Mouse (Mus musculus): ENCODE measurements at regions not wholly inside any gene's neighbourhood (a gene's known extent, or its start where the extent isn't known, plus 50 kb on each side); places are given as distances from the start of the nearest gene placed in this dataset.
"Not testable (repeated sequence)": the region's sequence is repeated elsewhere in the genome, so short reads cannot be mapped to it uniquely, and the experiment has no call there.

- WGBS: 83% methylated on average over 5 of the region's 5 CpGs
- DNase-seq (ENCODE audit: low spot score): no peak
- no peak overlapping the region for H3K9ac ChIP-seq (ENCODE audit: low read length)
These were observed 154.6 kb upstream of the Slc25a13 start for GRCm38 (mm10) chr6:6371444-6372093.

GRCm38 (mm10) chr6:6364037-6364436, 147.1 kb upstream of the Slc25a13 start:
- H3K9me3 ChIP-seq (ENCODE audit: control insufficient read depth, low read length): no peaks in the 10 kb centered on the region
- H3K9ac ChIP-seq (ENCODE audit: low read length): no peak overlapping the region
- H3K4me1 ChIP-seq (replicated peaks; ENCODE audit: control insufficient read depth, insufficient read depth, low read length): no peaks in the 10 kb centered on the region
- no peak overlapping the region for H3K4me2 ChIP-seq (ENCODE audit: low read depth, low read length, severe bottlenecking)
- H3K27me3 ChIP-seq (ENCODE audit: control insufficient read depth, insufficient read depth, low read length): no peaks in the 10 kb centered on the region
- H3K36me3 ChIP-seq (ENCODE audit: control insufficient read depth, insufficient read depth, low read length): no peaks in the 10 kb centered on the region
- DNase-seq (ENCODE audit: low spot score) (peak; percentile 53), ATAC-seq (replicated peaks; ENCODE audit: low FRiP score) (no peak)
- 71% methylated on average over 4 of the region's 4 CpGs for WGBS
- H3K27ac ChIP-seq (ENCODE audit: low read depth, low read length): no peak overlapping the region
- H3K4me3 ChIP-seq (ENCODE audit: low read depth, low read length): no peak overlapping the region

More at GRCm38 (mm10) chr6:6371444-6372093, 154.6 kb upstream of the Slc25a13 start:
- H3K27me3 ChIP-seq (ENCODE audit: control insufficient read depth, insufficient read depth, low read length): no peaks in the 10 kb centered on the region
- no peaks in the 10 kb centered on the region for H3K36me3 ChIP-seq (ENCODE audit: control insufficient read depth, insufficient read depth, low read length)
- no peaks in the 10 kb centered on the region for H3K9me3 ChIP-seq (ENCODE audit: control insufficient read depth, low read length)
- no peaks in the 10 kb centered on the region for H3K4me1 ChIP-seq (replicated peaks; ENCODE audit: control insufficient read depth, insufficient read depth, low read length)
- ATAC-seq (replicated peaks; ENCODE audit: low FRiP score): no peak
- no peak overlapping the region for H3K4me3 ChIP-seq (ENCODE audit: low read depth, low read length)
- no peak overlapping the region for H3K4me2 ChIP-seq (ENCODE audit: low read depth, low read length, severe bottlenecking)
- no peak overlapping the region for H3K27ac ChIP-seq (ENCODE audit: low read depth, low read length)

- H3K9me3 ChIP-seq (ENCODE audit: control insufficient read depth, low read length): no peaks in the 10 kb centered on the region
- H3K4me1 ChIP-seq (replicated peaks; ENCODE audit: control insufficient read depth, insufficient read depth, low read length): no peaks in the 10 kb centered on the region
- H3K36me3 ChIP-seq (ENCODE audit: control insufficient read depth, insufficient read depth, low read length): no peaks in the 10 kb centered on the region
- H3K27me3 ChIP-seq (ENCODE audit: control insufficient read depth, insufficient read depth, low read length): no peaks in the 10 kb centered on the region
- no peak overlapping the region for H3K4me2 ChIP-seq (ENCODE audit: low read depth, low read length, severe bottlenecking)
- 71% methylated on average over 4 of the region's 4 CpGs for WGBS
- H3K27ac ChIP-seq (ENCODE audit: low read depth, low read length): no peak overlapping the region
- no peak for ATAC-seq (replicated peaks; ENCODE audit: low FRiP score)
- no peak overlapping the region for H3K4me3 ChIP-seq (ENCODE audit: low read depth, low read length)
- DNase-seq (ENCODE audit: low spot score): no peak
- H3K9ac ChIP-seq (ENCODE audit: low read length): no peak overlapping the region
These were observed 145.8 kb upstream of the Slc25a13 start for GRCm38 (mm10) chr6:6362678-6363354.

GRCm38 (mm10) chr6:6361181-6361580, 144.2 kb upstream of the Slc25a13 start:
- not testable (repeated sequence) for DNase-seq (ENCODE audit: low spot score); H3K9ac ChIP-seq (ENCODE audit: low read length); H3K4me3 ChIP-seq (ENCODE audit: low read depth, low read length); H3K9me3 ChIP-seq (ENCODE audit: control insufficient read depth, low read length); ATAC-seq (replicated peaks; ENCODE audit: low FRiP score); H3K4me2 ChIP-seq (ENCODE audit: low read depth, low read length, severe bottlenecking); H3K36me3 ChIP-seq (ENCODE audit: control insufficient read depth, insufficient read depth, low read length); H3K27ac ChIP-seq (ENCODE audit: low read depth, low read length); H3K27me3 ChIP-seq (ENCODE audit: control insufficient read depth, insufficient read depth, low read length); H3K4me1 ChIP-seq (replicated peaks; ENCODE audit: control insufficient read depth, insufficient read depth, low read length)

- Histone ChIP-seq H3K27me3 (ENCODE audit: control insufficient read depth, insufficient read depth, low read length) (no peaks in the 10 kb centered on the region), H3K9ac (ENCODE audit: low read length) (no peak overlapping the region), H3K4me2 (ENCODE audit: low read depth, low read length, severe bottlenecking) (no peak overlapping the region), H3K4me3 (ENCODE audit: low read depth, low read length) (no peak overlapping the region), H3K4me1 (replicated peaks; ENCODE audit: control insufficient read depth, insufficient read depth, low read length) (no peaks in the 10 kb centered on the region), H3K9me3 (ENCODE audit: control insufficient read depth, low read length) (no peaks in the 10 kb centered on the region), H3K27ac (ENCODE audit: low read depth, low read length) (no peak overlapping the region), H3K36me3 (ENCODE audit: control insufficient read depth, insufficient read depth, low read length) (no peaks in the 10 kb centered on the region)
- WGBS: 69% methylated on average over 2 of the region's 2 CpGs
- ATAC-seq (replicated peaks; ENCODE audit: low FRiP score): no peak
- no peak for DNase-seq (ENCODE audit: low spot score)
These were observed 140.5 kb upstream of the Slc25a13 start for GRCm38 (mm10) chr6:6357477-6357876.

GRCm38 (mm10) chr6:6356967-6357366, 140.0 kb upstream of the Slc25a13 start:
- Histone ChIP-seq H3K9ac (ENCODE audit: low read length) (no peak overlapping the region), H3K36me3 (ENCODE audit: control insufficient read depth, insufficient read depth, low read length) (no peaks in the 10 kb centered on the region), H3K4me3 (ENCODE audit: low read depth, low read length) (no peak overlapping the region), H3K27me3 (ENCODE audit: control insufficient read depth, insufficient read depth, low read length) (no peaks in the 10 kb centered on the region), H3K9me3 (ENCODE audit: control insufficient read depth, low read length) (no peaks in the 10 kb centered on the region), H3K4me1 (replicated peaks; ENCODE audit: control insufficient read depth, insufficient read depth, low read length) (no peaks in the 10 kb centered on the region), H3K4me2 (ENCODE audit: low read depth, low read length, severe bottlenecking) (no peak overlapping the region), H3K27ac (ENCODE audit: low read depth, low read length) (no peak overlapping the region)
- 81% methylated on average over 6 of the region's 6 CpGs for WGBS
- ATAC-seq (replicated peaks; ENCODE audit: low FRiP score) (no peak), DNase-seq (ENCODE audit: low spot score) (no peak)

- Histone ChIP-seq H3K36me3 (ENCODE audit: control insufficient read depth, insufficient read depth, low read length) (no peaks in the 10 kb centered on the region), H3K4me2 (ENCODE audit: low read depth, low read length, severe bottlenecking) (no peak overlapping the region), H3K27me3 (ENCODE audit: control insufficient read depth, insufficient read depth, low read length) (no peaks in the 10 kb centered on the region), H3K4me3 (ENCODE audit: low read depth, low read length) (no peak overlapping the region), H3K9ac (ENCODE audit: low read length) (no peak overlapping the region), H3K27ac (ENCODE audit: low read depth, low read length) (no peak overlapping the region), H3K9me3 (ENCODE audit: control insufficient read depth, low read length) (no peaks in the 10 kb centered on the region), H3K4me1 (replicated peaks; ENCODE audit: control insufficient read depth, insufficient read depth, low read length) (no peaks in the 10 kb centered on the region)
- 73% methylated on average over 8 of the region's 8 CpGs for WGBS
- peak; percentile 49; the same call in 1 of the 2 replicates for ATAC-seq (replicated peaks; ENCODE audit: low FRiP score)
- DNase-seq (ENCODE audit: low spot score): no peak
These were observed 118.3 kb upstream of the Slc25a13 start for GRCm38 (mm10) chr6:6335251-6335650.

- no peak overlapping the region for H3K9ac ChIP-seq (ENCODE audit: low read length)
- no peaks in the 10 kb centered on the region for H3K27me3 ChIP-seq (ENCODE audit: control insufficient read depth, insufficient read depth, low read length)
- no peaks in the 10 kb centered on the region for H3K36me3 ChIP-seq (ENCODE audit: control insufficient read depth, insufficient read depth, low read length)
- H3K27ac ChIP-seq (ENCODE audit: low read depth, low read length): no peak overlapping the region
- DNase-seq (ENCODE audit: low spot score) (no peak), ATAC-seq (replicated peaks; ENCODE audit: low FRiP score) (no peak)
- no peak overlapping the region for H3K4me2 ChIP-seq (ENCODE audit: low read depth, low read length, severe bottlenecking)
- WGBS: 100% methylated on average over 1 of the region's 1 CpGs
- H3K4me3 ChIP-seq (ENCODE audit: low read depth, low read length): no peak overlapping the region
- H3K4me1 ChIP-seq (replicated peaks; ENCODE audit: control insufficient read depth, insufficient read depth, low read length): no peaks in the 10 kb centered on the region
- H3K9me3 ChIP-seq (ENCODE audit: control insufficient read depth, low read length): no peaks in the 10 kb centered on the region
These were observed 113.3 kb upstream of the Slc25a13 start for GRCm38 (mm10) chr6:6330271-6330670.

GRCm38 (mm10) chr6:6325516-6325915, 108.5 kb upstream of the Slc25a13 start:
- no peaks in the 10 kb centered on the region for H3K36me3 ChIP-seq (ENCODE audit: control insufficient read depth, insufficient read depth, low read length)
- H3K4me3 ChIP-seq (ENCODE audit: low read depth, low read length): no peak overlapping the region
- H3K27ac ChIP-seq (ENCODE audit: low read depth, low read length): no peak overlapping the region
- 87% methylated on average over 1 of the region's 1 CpGs for WGBS
- H3K4me2 ChIP-seq (ENCODE audit: low read depth, low read length, severe bottlenecking): no peak overlapping the region
- H3K9ac ChIP-seq (ENCODE audit: low read length): no peak overlapping the region
- no peak for DNase-seq (ENCODE audit: low spot score)
- H3K27me3 ChIP-seq (ENCODE audit: control insufficient read depth, insufficient read depth, low read length): no peaks in the 10 kb centered on the region
- H3K4me1 ChIP-seq (replicated peaks; ENCODE audit: control insufficient read depth, insufficient read depth, low read length): no peaks in the 10 kb centered on the region
- H3K9me3 ChIP-seq (ENCODE audit: control insufficient read depth, low read length): no peaks in the 10 kb centered on the region
- ATAC-seq (replicated peaks; ENCODE audit: low FRiP score): no peak
